Mouse (Mus musculus) kidney, adult 2 months (tissue): Measurements from ENCODE around the gene Cmss1. TPM values are rescaled to one million over a fixed set of nuclear protein-coding genes. Genes with fewer than 3 reads are reported as not detected.

ENCODE experiments used
- DNase-seq: peaks from one replicate; pipeline ENCODE4 v3.0.0; 2021
- H3K27ac ChIP-seq: fragments of 200-500 bp; 2 replicates; pipeline ENCODE4 v1.5.1; 2012; ENCODE audit warnings: low read depth, low read length, control low read depth, inconsistent platforms; ENCODE audit not compliant: insufficient read depth
- H3K27me3 ChIP-seq: fragments of 200-500 bp; replicated peaks from 2 replicates; pipeline ENCODE4 v1.6.1; 2012; ENCODE audit warnings: mild to moderate bottlenecking, moderate library complexity, low read length, inconsistent platforms; ENCODE audit not compliant: control insufficient read depth, insufficient read depth
- H3K36me3 ChIP-seq: fragments of 200-500 bp; 2 replicates; pipeline ENCODE4 v1.6.1; 2012; ENCODE audit warnings: mild to moderate bottlenecking, moderate library complexity, low read length, inconsistent platforms; ENCODE audit not compliant: control insufficient read depth, insufficient read depth
- H3K4me1 ChIP-seq: fragments of 200-500 bp; 2 replicates; pipeline ENCODE4 v1.6.1; 2011; ENCODE audit warnings: low read length; ENCODE audit not compliant: control insufficient read depth, insufficient read depth
- H3K4me3 ChIP-seq: fragments of 200-500 bp; 2 replicates; pipeline ENCODE4 v1.5.1; 2011; ENCODE audit warnings: mild to moderate bottlenecking, low read depth, low read length, control low read depth; ENCODE audit not compliant: insufficient read depth
- CTCF ChIP-seq: fragments of 200-500 bp; conservative IDR thresholded peaks from 2 replicates; pipeline ENCODE4 v1.5.1; 2011; ENCODE audit warnings: low read depth, mild to moderate bottlenecking, control low read depth, low read length, moderate library complexity, mixed read lengths; ENCODE audit not compliant: insufficient read depth, insufficient read length
- POLR2A ChIP-seq: fragments of 200-500 bp; IDR thresholded peaks from one replicate; pipeline ENCODE4 v1.6.1; 2011; ENCODE audit warnings: low read depth, low read length, control low read depth
- WGBS: fragments of 180-500 bp; shearing (Covaris S2); methylation state at CpG from one replicate; pipeline ENCODE4 v1.1.7; 2018; 5-methylcytosine and 5-hydroxymethylcytosine counted together
- polyA plus RNA-seq: library from polyadenylated mRNA; depleted of rRNA; stranded (reverse); fragments of >200 nt; gene quantifications from 2 replicates; pipeline ENCODE4 v1.2.3, GENCODE M21; 2012

The Cmss1 gene
- polyA plus RNA-seq, 1 experiment = 7.2 TPM

GRCm38 (mm10) chr16:57456003-57456402, 150.7 kb downstream of the Cmss1 start:
- H3K27me3 ChIP-seq = no peaks in the 10 kb centered on the region
- no peak overlapping the region for H3K27ac ChIP-seq
- H3K36me3 ChIP-seq = no peaks in the 10 kb centered on the region
- no peak for DNase-seq
- WGBS = 55% methylated on average over 2 of the region's 2 CpGs
- no peaks in the 10 kb centered on the region for H3K4me1 ChIP-seq
- no peak for TF ChIP-seq CTCF
- TF ChIP-seq POLR2A = no peak
- H3K4me3 ChIP-seq = no peak overlapping the region

- Histone ChIP-seq H3K4me3 (no peak overlapping the region), H3K4me1 (no peaks in the 10 kb centered on the region), H3K27ac (no peak overlapping the region), H3K27me3 (no peaks in the 10 kb centered on the region), H3K36me3 (no peaks in the 10 kb centered on the region)
- DNase-seq = no peak
- TF ChIP-seq POLR2A = no peak
- no peak for TF ChIP-seq CTCF
- WGBS = 75% methylated on average over 3 of the region's 3 CpGs
These were observed 151.1 kb downstream of the Cmss1 start for GRCm38 (mm10) chr16:57455573-57455972.

GRCm38 (mm10) chr16:57454106-57454763, 152.4 kb downstream of the Cmss1 start:
- Histone ChIP-seq H3K27me3 (no peaks in the 10 kb centered on the region), H3K4me1 (no peaks in the 10 kb centered on the region), H3K27ac (no peak overlapping the region), H3K4me3 (no peak overlapping the region), H3K36me3 (no peaks in the 10 kb centered on the region)
- no peak for DNase-seq
- TF ChIP-seq POLR2A (no peak), CTCF (no peak)
- 85% methylated on average over 8 of the region's 8 CpGs for WGBS

- H3K36me3 ChIP-seq = no peaks in the 10 kb centered on the region
- DNase-seq = no peak
- WGBS = 66% methylated on average over 7 of the region's 7 CpGs
- H3K27me3 ChIP-seq = no peaks in the 10 kb centered on the region
- H3K4me3 ChIP-seq = no peak overlapping the region
- no peak for TF ChIP-seq CTCF
- TF ChIP-seq POLR2A = no peak
- H3K4me1 ChIP-seq = no peaks in the 10 kb centered on the region
- H3K27ac ChIP-seq = no peak overlapping the region
These were observed 153.7 kb downstream of the Cmss1 start for GRCm38 (mm10) chr16:57453009-57453408.

GRCm38 (mm10) chr16:57445096-57446094, 161.3 kb downstream of the Cmss1 start:
- 32% methylated on average over 10 of the region's 10 CpGs for WGBS
- peak; percentile 44 for DNase-seq
- Histone ChIP-seq H3K27me3 (no peaks in the 10 kb centered on the region), H3K4me1 (no peaks in the 10 kb centered on the region), H3K27ac (no peak overlapping the region), H3K36me3 (no peaks in the 10 kb centered on the region), H3K4me3 (no peak overlapping the region)
- no peak for TF ChIP-seq CTCF
- no peak for TF ChIP-seq POLR2A

- no peaks in the 10 kb centered on the region for H3K27me3 ChIP-seq
- no peaks in the 10 kb centered on the region for H3K4me1 ChIP-seq
- H3K4me3 ChIP-seq = no peak overlapping the region
- TF ChIP-seq POLR2A (no peak), CTCF (no peak)
- DNase-seq = no peak
- 86% methylated on average over 10 of the region's 10 CpGs for WGBS
- H3K36me3 ChIP-seq = no peaks in the 10 kb centered on the region
- no peak overlapping the region for H3K27ac ChIP-seq
These were observed 165.8 kb downstream of the Cmss1 start for GRCm38 (mm10) chr16:57440706-57441437.

- no peak overlapping the region for H3K4me3 ChIP-seq
- H3K4me1 ChIP-seq = no peaks in the 10 kb centered on the region; the same call in 1 of the 2 replicates
- TF ChIP-seq POLR2A (no peak), CTCF (no peak)
- 66% methylated on average over 11 of the region's 11 CpGs for WGBS
- DNase-seq = peak; percentile 38
- no peaks in the 10 kb centered on the region for H3K36me3 ChIP-seq
- H3K27ac ChIP-seq = no peak overlapping the region
- no peaks in the 10 kb centered on the region for H3K27me3 ChIP-seq
These were observed 167.5 kb downstream of the Cmss1 start for GRCm38 (mm10) chr16:57439206-57439605.
